Mouse (Mus musculus) liver, embryonic 16.5 days (tissue): ENCODE data around the gene Hoxa1. TPM values are rescaled to one million over a fixed set of nuclear protein-coding genes. Genes with fewer than 3 reads are reported as not detected.

Source experiments
- ATAC-seq: fragments of 200-750 bp; cut with Nextera tagmentation; 2 replicates; pipeline ENCODE4 v1.8.0; 2017; ENCODE audit warnings: low read depth, mild to moderate bottlenecking, moderate number of reproducible peaks, moderate library complexity
- H3K27ac ChIP-seq: fragments of 300-500 bp; sonication (generic); 2 replicates; pipeline ENCODE4 v1.5.1; 2014; ENCODE audit warnings: mild to moderate bottlenecking, low read length
- H3K27me3 ChIP-seq: fragments of 300-500 bp; sonication (generic); 2 replicates; pipeline ENCODE4 v1.6.1; 2014; ENCODE audit warnings: low read depth, low read length, mixed read lengths; ENCODE audit not compliant: control insufficient read depth, insufficient read depth
- H3K36me3 ChIP-seq: fragments of 300-500 bp; sonication (generic); 2 replicates; pipeline ENCODE4 v1.6.1; 2014; ENCODE audit warnings: mild to moderate bottlenecking; ENCODE audit not compliant: control insufficient read depth, insufficient read depth
- H3K4me1 ChIP-seq: fragments of 300-500 bp; sonication (generic); 2 replicates; pipeline ENCODE4 v1.6.1; 2014; ENCODE audit warnings: low read depth, low read length, mixed read lengths; ENCODE audit not compliant: control insufficient read depth
- H3K4me2 ChIP-seq: fragments of 300-500 bp; sonication (generic); 2 replicates; pipeline ENCODE4 v1.6.1; 2014; ENCODE audit warnings: low read depth, low read length, mixed read lengths
- H3K4me3 ChIP-seq: fragments of 300-500 bp; sonication (generic); 2 replicates; pipeline ENCODE4 v1.5.1; 2014; ENCODE audit warnings: low read depth, mild to moderate bottlenecking, low read length
- H3K9ac ChIP-seq: fragments of 300-500 bp; sonication (generic); 2 replicates; pipeline ENCODE4 v1.6.1; 2014; ENCODE audit warnings: low read depth, low read length
- H3K9me3 ChIP-seq: fragments of 300-500 bp; sonication (generic); replicated peaks from 2 replicates; pipeline ENCODE4 v1.6.1; 2016; ENCODE audit warnings: low read length; ENCODE audit not compliant: control insufficient read depth
- WGBS: fragments of 180-500 bp; shearing (Covaris S2); extraction: QIAGEN DNeasy Blood & Tissue Kit; methylation state at CpG from one replicate; pipeline ENCODE4 v1.1.7; 2014; ENCODE audit not compliant: insufficient replicate concordance; 5-methylcytosine and 5-hydroxymethylcytosine counted together
- polyA plus RNA-seq: library from polyadenylated mRNA; unstranded; fragments of >200 nt; fragmentation: Nextera tagmentation; extraction: Ambion mirVana; gene quantifications from 2 replicates; pipeline ENCODE4 v1.2.1, GENCODE M21; 2015

The Hoxa1 gene
- polyA plus RNA-seq, 1 experiment from 2014 or later, result 0.20 TPM

DNA sequence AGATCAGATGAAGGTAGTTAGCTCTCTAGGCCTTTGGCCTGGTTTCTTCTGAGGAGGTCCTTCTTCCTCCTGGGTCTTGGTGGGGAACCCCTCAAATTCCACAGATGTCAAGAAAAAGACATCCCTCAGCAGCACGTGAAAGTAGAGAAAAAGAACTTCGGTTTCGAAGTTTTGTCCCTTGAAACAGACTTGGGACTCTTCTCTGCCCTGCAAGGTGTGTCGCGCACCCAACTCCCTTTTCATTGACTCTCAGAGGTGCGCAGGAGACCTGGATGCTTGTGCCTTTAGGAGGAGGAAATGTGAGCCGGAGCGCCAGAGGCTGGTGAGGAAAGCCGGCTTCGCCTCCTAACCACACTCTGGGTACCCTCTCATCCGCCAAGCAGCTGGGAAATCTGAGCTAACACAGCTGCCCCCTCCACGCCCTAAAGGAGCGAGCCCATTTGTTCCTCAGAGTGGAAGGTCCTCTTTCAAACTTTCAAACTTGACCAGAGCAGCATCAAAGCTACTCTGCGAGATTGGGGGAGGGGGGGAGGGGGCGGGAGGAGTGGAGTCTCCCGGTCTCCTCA lies 7.6 kb downstream of the Hoxa1 start:
- ATAC-seq, result no peak
- Histone ChIP-seq H3K4me2 (no peak overlapping the region), H3K4me3 (no peak overlapping the region), H3K9me3 (no peaks in the 10 kb centered on the region), H3K9ac (no peak overlapping the region), H3K27me3 (peaks cover 54% of the 10 kb centered on the region), H3K36me3 (no peaks in the 10 kb centered on the region), H3K4me1 (no peaks in the 10 kb centered on the region), H3K27ac (no peak overlapping the region)
- 10% methylated on average over 16 of the region's 16 CpGs for WGBS

DNA sequence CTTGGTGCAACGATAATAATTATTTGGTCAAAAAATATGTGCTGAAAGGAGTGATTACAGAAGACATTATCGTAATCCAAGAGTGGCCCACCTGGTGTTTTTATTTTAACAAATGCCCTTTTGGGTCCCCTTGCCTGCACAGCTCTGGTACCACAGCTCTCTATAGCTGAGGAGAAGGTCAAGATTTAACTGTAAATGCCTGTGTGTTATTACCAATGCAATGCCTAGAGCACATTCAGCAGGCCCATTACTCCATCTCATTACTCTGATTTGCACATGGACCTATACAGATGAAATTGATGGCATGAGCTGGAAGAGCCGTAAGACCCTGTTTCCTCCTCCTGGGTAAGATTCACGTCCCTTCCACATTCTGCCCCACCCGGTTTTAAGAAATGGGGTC lies 19.0 kb downstream of the Hoxa1 start:
- H3K27me3 ChIP-seq, result no peaks in the 10 kb centered on the region
- no peak overlapping the region for H3K4me3 ChIP-seq
- no peak overlapping the region for H3K9ac ChIP-seq
- no peak overlapping the region for H3K27ac ChIP-seq
- WGBS, result 58% methylated on average over 5 of the region's 5 CpGs
- H3K36me3 ChIP-seq, result no peaks in the 10 kb centered on the region
- ATAC-seq, result no peak
- H3K4me1 ChIP-seq, result no peaks in the 10 kb centered on the region
- H3K9me3 ChIP-seq, result no peaks in the 10 kb centered on the region
- no peak overlapping the region for H3K4me2 ChIP-seq

DNA sequence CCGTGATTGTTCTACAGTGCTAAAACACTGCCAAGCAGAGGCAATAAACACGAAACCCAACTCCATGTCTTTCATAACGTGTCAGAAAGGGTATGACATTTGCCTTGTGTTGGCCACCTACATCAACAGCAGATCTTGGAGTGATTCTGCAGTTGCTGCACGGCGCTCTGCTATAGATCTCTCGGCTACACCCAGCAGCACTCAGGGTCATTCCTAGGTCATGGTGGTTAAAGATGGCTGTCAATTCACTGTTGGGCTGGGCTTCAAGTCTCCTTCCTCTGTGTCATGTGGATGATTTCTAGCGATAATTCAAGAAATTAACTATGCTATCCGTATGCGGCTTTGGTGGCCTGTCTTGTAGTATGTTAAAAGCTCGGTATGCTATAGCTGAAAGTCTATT lies 19.5 kb downstream of the Hoxa1 start:
- no peak overlapping the region for H3K4me2 ChIP-seq
- ATAC-seq, result no peak
- H3K36me3 ChIP-seq, result no peaks in the 10 kb centered on the region
- no peaks in the 10 kb centered on the region for H3K9me3 ChIP-seq
- H3K9ac ChIP-seq, result no peak overlapping the region
- WGBS, result 66% methylated on average over 10 of the region's 10 CpGs
- H3K27me3 ChIP-seq, result no peaks in the 10 kb centered on the region
- no peaks in the 10 kb centered on the region for H3K4me1 ChIP-seq
- no peak overlapping the region for H3K27ac ChIP-seq
- no peak overlapping the region for H3K4me3 ChIP-seq

DNA sequence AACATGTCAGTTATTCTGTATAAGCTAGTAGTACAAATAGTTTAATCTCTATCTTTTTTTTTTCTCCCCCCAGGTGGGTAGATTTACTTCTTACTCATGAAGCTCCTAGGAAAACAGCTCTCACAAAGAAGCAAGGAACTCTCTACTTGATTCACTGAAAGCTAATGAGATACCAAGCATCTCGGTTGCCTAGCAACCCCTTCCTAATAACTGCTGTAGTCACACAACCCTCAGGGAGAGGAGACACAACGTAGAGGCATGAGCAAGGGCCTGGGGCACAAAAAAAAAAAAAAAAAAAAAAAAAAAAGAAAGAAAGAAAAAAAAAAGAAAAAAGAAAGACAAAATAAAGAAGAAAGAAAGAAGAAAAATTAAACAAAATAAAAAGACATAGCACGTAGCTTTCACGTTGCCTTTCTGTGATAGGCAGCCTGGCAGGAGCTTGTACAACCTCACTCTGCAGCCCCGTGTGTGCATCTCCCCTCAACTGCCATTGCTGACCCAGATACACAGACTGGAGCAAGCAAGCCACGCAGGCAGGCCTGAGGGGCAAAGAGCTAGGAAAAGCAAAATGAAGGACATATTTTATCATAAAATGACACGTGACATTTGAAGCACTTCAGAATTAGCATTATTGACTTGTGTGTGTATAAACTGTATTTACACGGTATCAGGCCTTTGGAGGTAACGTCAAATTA lies 20.1 kb downstream of the Hoxa1 start:
- Histone ChIP-seq H3K4me3 (no peak overlapping the region), H3K4me1 (no peaks in the 10 kb centered on the region), H3K27me3 (no peaks in the 10 kb centered on the region), H3K9me3 (no peaks in the 10 kb centered on the region), H3K27ac (no peak overlapping the region), H3K4me2 (no peak overlapping the region), H3K36me3 (no peaks in the 10 kb centered on the region), H3K9ac (no peak overlapping the region)
- WGBS, result 66% methylated on average over 9 of the region's 9 CpGs
- ATAC-seq, result no peak

DNA sequence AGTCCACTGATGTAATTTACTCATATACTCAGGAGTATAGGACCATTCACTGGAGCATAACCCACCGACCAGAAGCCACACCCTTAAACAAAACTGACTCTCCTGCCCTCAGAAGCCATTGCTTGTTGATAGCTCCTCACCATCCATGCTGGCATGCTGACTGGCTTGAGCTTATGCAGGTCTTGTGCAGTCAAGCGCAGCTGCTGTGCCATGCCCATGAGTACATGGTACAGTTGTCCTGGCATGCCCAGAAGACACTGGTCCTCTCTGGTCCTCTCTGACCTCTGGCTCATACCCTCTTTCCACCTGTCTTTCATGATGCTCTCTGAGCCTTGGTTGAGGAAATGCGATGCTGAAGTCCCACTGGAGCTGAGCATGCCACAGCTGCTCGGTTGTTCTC lies 34.4 kb downstream of the Hoxa1 start:
- WGBS, result 57% methylated on average over 4 of the region's 4 CpGs
- ATAC-seq, result no peak

DNA sequence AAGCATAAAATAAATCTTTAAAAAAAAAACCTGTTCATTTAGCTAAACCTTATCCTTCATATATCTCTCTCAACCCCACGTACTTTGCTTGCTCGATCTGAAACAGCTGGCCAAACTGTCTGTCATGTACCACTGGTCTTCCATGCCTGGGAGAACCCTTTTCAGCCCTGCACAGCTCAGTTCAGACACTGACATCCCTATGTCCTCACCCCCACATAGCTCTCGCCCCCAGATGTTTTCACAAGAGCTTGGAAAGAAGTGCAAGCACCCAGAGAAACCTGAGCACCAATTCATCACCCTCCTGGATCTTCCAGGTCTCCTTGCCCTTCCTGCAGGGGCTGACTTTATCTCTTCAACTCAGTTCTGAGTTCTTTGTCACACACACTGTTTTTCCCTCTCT lies 36.9 kb downstream of the Hoxa1 start:
- WGBS, result 45% methylated on average over 3 of the region's 3 CpGs
- no peaks in the 10 kb centered on the region for H3K36me3 ChIP-seq
- H3K9ac ChIP-seq, result no peak overlapping the region
- H3K27ac ChIP-seq, result no peak overlapping the region
- no peak overlapping the region for H3K4me3 ChIP-seq
- no peaks in the 10 kb centered on the region for H3K9me3 ChIP-seq
- H3K4me2 ChIP-seq, result no peak overlapping the region
- H3K27me3 ChIP-seq, result no peaks in the 10 kb centered on the region
- no peak for ATAC-seq
- H3K4me1 ChIP-seq, result no peaks in the 10 kb centered on the region; the same call in 1 of the 2 replicates

More for the DNA sequence above, 34.4 kb downstream of the Hoxa1 start:
- Histone ChIP-seq H3K4me1 (no peaks in the 10 kb centered on the region), H3K4me3 (no peak overlapping the region), H3K9ac (no peak overlapping the region), H3K27me3 (no peaks in the 10 kb centered on the region), H3K36me3 (no peaks in the 10 kb centered on the region), H3K27ac (no peak overlapping the region), H3K4me2 (no peak overlapping the region), H3K9me3 (no peaks in the 10 kb centered on the region)

DNA sequence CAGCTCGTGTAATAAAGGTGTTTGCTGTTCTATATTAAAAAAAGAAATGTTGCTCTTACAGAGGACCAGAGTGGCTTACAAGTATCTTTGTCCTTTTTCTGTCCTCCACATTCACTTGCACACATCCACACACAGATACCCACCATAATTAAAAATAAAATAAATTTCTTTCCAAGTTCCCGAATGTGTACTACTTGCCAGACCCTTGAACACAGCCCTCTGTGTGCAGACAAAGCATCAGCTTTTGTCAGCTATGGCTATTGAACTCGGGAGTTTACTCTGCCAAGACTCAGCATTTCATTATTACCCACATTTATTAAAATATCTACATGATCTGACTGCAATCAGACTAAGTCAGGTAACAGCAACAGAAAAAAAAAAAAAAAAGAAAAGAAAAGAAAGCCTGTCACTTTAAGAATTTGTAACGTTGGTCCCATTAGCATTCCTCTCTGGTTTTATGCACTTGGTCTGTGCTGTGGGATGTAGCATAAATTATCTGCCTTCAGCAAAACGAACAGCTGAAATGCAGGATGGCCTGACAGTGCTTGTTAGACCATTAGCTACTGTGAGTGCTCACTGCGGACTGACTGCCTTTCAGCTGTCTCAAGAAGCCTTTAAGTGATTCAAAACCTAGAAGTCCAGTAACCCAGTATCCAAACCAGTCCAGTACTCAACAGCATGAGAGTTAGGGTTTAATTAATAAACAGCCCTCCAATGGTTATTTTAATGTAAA lies 39.0 kb downstream of the Hoxa1 start:
- no peak for ATAC-seq
- H3K9ac ChIP-seq, result no peak overlapping the region
- H3K4me2 ChIP-seq, result no peak overlapping the region
- H3K9me3 ChIP-seq, result no peaks in the 10 kb centered on the region
- no peak overlapping the region for H3K27ac ChIP-seq
- WGBS, result 42% methylated on average over 6 of the region's 6 CpGs
- H3K4me3 ChIP-seq, result no peak overlapping the region
- no peaks in the 10 kb centered on the region for H3K36me3 ChIP-seq
- no peaks in the 10 kb centered on the region; the same call in 1 of the 2 replicates for H3K4me1 ChIP-seq
- no peaks in the 10 kb centered on the region for H3K27me3 ChIP-seq

DNA sequence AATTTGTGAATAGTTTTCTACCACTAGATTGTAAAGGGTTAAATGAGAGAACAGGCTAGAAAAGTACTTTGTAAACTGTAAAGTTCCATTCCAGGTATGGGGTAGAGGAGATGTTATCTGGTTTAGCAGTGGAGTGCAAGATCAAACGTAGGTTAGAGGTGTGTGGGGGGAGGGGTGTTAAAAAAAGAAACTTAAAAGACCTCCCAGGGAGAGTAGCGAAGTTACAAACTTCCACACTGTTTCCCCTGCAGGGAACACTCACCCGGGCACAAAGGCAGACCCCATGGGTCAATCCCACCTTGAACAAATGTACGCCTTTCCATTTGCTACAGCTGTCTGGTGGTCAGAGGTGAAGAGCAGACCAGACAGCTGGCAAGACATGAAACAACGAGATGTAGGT lies 42.2 kb downstream of the Hoxa1 start:
- H3K9ac ChIP-seq, result no peak overlapping the region
- H3K4me1 ChIP-seq, result no peaks in the 10 kb centered on the region; the same call in 1 of the 2 replicates
- H3K27ac ChIP-seq, result no peak overlapping the region
- H3K4me2 ChIP-seq, result no peak overlapping the region
- H3K27me3 ChIP-seq, result no peaks in the 10 kb centered on the region
- no peak for ATAC-seq
- WGBS, result 25% methylated on average over 5 of the region's 5 CpGs
- no peak overlapping the region for H3K4me3 ChIP-seq
- H3K36me3 ChIP-seq, result no peaks in the 10 kb centered on the region
- H3K9me3 ChIP-seq, result no peaks in the 10 kb centered on the region

DNA sequence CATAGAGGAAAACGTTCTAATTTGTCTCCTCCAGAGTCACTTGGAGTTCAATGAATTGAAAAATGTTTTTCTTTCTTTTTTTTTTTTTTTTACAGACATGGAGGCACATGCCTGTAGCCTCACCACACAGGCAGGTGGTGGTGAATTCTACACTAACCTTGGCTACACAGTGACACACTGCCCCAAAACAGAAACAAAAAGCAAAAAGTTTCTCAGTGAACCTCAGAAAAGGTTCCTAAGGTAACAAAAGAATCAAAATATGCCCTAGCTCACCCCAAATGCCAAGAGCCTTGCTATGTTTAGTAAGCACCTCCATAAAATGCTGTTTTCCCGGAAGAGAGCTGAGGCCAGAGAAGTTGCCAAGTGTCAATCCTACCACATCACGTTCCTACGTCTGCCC lies 46.3 kb downstream of the Hoxa1 start:
- H3K36me3 ChIP-seq, result no peaks in the 10 kb centered on the region
- H3K27me3 ChIP-seq, result no peaks in the 10 kb centered on the region
- H3K4me1 ChIP-seq, result no peaks in the 10 kb centered on the region; the same call in 1 of the 2 replicates
- no peaks in the 10 kb centered on the region for H3K9me3 ChIP-seq
- H3K4me2 ChIP-seq, result no peak overlapping the region
- H3K27ac ChIP-seq, result no peak overlapping the region
- no peak for ATAC-seq
- H3K9ac ChIP-seq, result no peak overlapping the region
- no peak overlapping the region for H3K4me3 ChIP-seq
- WGBS, result 58% methylated on average over 4 of the region's 4 CpGs
